Mouse (Mus musculus): Measurements from ENCODE around the gene Gm5426.

DNA sequence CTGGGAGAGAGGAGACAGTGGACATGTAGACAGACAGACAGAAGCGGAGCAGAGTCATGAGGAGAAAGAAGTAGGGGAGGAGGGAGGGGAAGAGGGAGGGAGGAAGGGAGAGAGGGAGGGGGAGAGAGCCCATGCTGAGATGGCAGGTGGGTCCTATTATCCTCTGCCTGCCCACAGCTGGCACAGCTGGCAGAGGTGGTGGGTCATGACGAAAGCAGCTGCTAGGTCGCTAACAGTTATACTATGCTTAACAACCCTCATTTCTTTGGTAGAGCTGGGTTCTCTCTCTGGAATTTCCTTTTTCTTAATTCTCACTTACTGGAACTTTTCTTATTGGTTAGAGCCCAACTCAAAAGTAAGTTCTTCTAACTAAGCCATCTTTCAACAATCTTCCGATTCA is 28.9 kb downstream of the Gm5426 start:
- no peak for TF ChIP-seq CTCF (IDR thresholded peaks at IDR 0.05; ENCODE audit: control insufficient read depth, insufficient read depth, insufficient replicate concordance, low read depth, low read length)
- no peak for TF ChIP-seq POLR2A (IDR thresholded peaks at IDR 0.05; ENCODE audit: control insufficient read depth, low read depth, low read length)

All from testis, adult 2 months (tissue).